Mouse (Mus musculus) brain, embryonic 14.5 days (tissue): ENCODE measurements around the gene Imp3.

Experiments used
- CTCF ChIP-seq: fragments of 200-500 bp; IDR thresholded peaks from 2 replicates; pipeline ENCODE4 v1.5.1; 2012; ENCODE audit warnings: inconsistent platforms, mild to moderate bottlenecking, moderate library complexity, borderline replicate concordance; ENCODE audit not compliant: insufficient read depth, insufficient read length; ENCODE audit errors: extremely low read depth
- POLR2A ChIP-seq: fragments of 200-500 bp; IDR thresholded peaks from 2 replicates; pipeline ENCODE4 v1.6.1; 2012; ENCODE audit warnings: mild to moderate bottlenecking, inconsistent platforms, borderline replicate concordance; ENCODE audit not compliant: poor library complexity, insufficient read depth, insufficient read length, severe bottlenecking; ENCODE audit errors: extremely low read depth

DNA sequence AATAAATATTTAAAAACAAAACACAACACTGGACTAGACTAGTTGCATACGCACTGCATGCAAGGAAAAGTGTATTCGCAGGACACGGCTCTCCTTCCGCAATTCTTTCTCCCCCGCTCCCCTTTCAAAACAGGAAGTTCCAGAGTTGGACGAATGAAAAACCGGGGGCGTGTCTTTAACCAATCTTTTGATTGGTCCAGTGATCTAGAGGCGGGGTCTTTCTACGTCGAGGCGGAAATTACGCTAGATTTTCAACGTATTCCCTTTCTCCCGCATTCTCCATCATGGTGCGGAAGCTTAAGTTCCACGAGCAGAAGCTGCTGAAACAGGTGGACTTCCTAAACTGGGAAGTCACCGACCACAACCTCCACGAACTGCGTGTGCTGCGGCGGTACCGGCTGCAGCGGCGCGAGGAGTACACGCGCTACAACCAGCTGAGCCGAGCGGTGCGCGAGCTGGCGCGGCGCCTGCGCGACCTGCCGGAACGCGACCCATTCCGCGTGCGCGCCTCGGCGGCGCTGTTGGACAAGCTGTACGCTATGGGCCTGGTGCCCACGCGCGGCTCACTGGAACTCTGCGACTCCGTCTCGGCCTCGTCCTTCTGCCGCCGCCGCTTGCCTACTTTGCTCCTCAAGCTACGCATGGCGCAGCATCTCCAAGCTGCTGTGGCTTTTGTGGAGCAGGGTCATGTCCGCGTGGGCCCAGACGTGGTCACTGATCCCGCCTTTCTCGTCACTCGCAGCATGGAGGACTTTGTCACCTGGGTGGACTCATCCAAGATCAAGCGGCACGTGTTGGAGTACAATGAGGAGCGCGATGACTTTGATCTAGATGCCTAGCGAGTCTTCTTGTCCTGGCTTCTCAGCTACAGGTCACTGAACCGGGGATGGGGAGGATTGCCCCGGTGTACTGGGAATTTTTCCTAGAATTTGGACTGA lies at the start of gene Imp3:
- TF ChIP-seq CTCF (peak; percentile 12; the same call in 1 of the 2 replicates), POLR2A (0 out of 2 replicates have a peak, but pooled peaks have one; percentile 29)
